Mouse (Mus musculus) heart, embryonic 12.5 days (tissue): ENCODE measurements around the gene Zdhhc5. TPM values are rescaled to one million over a fixed set of nuclear protein-coding genes. Genes with fewer than 3 reads are reported as not detected.
"Not testable (repeated sequence)": the region's sequence is repeated elsewhere in the genome, so short reads cannot be mapped to it uniquely, and the experiment has no call there.

ENCODE experiments used
- ATAC-seq: fragments of 200-750 bp; cut with Nextera tagmentation; 2 replicates; pipeline ENCODE4 v1.8.0; 2017; ENCODE audit warnings: moderate TSS enrichment, moderate library complexity; ENCODE audit not compliant: insufficient number of reproducible peaks, low FRiP score
- H3K27ac ChIP-seq: fragments of 300-500 bp; sonication (generic); 2 replicates; pipeline ENCODE4 v1.5.1; 2016; ENCODE audit warnings: mild to moderate bottlenecking, moderate library complexity; ENCODE audit not compliant: poor library complexity, severe bottlenecking
- H3K27me3 ChIP-seq: fragments of 300-500 bp; sonication (generic); replicated peaks from 2 replicates; pipeline ENCODE4 v1.6.1; 2016; ENCODE audit warnings: mild to moderate bottlenecking, moderate library complexity
- H3K36me3 ChIP-seq: fragments of 300-500 bp; sonication (generic); 2 replicates; pipeline ENCODE4 v1.6.1; 2016; ENCODE audit warnings: mild to moderate bottlenecking, moderate library complexity
- H3K4me1 ChIP-seq: fragments of 300-500 bp; sonication (generic); replicated peaks from 2 replicates; pipeline ENCODE4 v1.6.1; 2016; ENCODE audit warnings: mild to moderate bottlenecking
- H3K4me2 ChIP-seq: fragments of 300-500 bp; sonication (generic); 2 replicates; pipeline ENCODE4 v1.6.1; 2016; ENCODE audit warnings: mild to moderate bottlenecking, moderate library complexity
- H3K4me3 ChIP-seq: fragments of 300-500 bp; sonication (generic); 2 replicates; pipeline ENCODE4 v1.5.1; 2016; ENCODE audit warnings: mild to moderate bottlenecking
- H3K9ac ChIP-seq: fragments of 300-500 bp; sonication (generic); 2 replicates; pipeline ENCODE4 v1.6.1; 2016; ENCODE audit warnings: mild to moderate bottlenecking, moderate library complexity
- H3K9me3 ChIP-seq: fragments of 300-500 bp; sonication (generic); replicated peaks from 2 replicates; pipeline ENCODE4 v1.6.1; 2016; ENCODE audit warnings: mild to moderate bottlenecking, moderate library complexity
- WGBS: fragments of 180-500 bp; shearing (Covaris S2); methylation state at CpG from one replicate; pipeline ENCODE4 v1.1.7; 2016; 5-methylcytosine and 5-hydroxymethylcytosine counted together
- polyA plus RNA-seq: library from polyadenylated mRNA; unstranded; fragments of >200 nt; fragmentation: Nextera tagmentation; extraction: Ambion mirVana; gene quantifications from 2 replicates; pipeline ENCODE4 v1.2.1, GENCODE M21; 2016

Gene Zdhhc5
- polyA plus RNA-seq, 1 experiment from 2014 or later: 35.4 TPM

DNA sequence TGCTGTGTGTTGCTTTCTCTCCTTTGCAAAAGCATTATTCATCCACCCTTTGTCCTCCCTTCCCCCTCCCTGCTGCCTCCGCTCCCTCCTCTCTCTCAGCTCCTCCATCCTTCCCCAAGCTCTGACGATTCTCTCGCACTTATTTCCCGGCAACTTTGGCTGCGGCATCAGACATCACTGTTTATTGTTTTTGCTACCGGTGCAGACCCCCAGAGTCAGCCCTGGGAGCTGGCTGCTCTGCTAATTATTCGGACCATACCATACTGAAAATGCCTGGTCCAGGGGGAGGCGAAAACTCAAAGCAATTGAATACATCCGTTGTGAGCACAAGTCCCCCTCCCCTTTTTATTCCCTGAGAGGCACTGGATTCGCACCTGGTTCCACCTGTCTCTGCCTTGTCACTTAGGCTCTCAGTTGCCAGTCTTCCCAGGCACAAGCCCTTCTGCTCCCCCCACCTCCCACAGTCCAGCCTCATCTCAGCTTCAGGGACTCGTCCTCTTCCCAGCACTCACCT lies 19.4 kb upstream of the Zdhhc5 start:
- peak overlapping the region; percentile 69 for H3K4me2 ChIP-seq
- H3K4me3 ChIP-seq: peak overlapping the region; percentile 50
- ATAC-seq: no peak
- H3K27me3 ChIP-seq: 0 out of 2 replicates have a peak, but pooled peaks cover 3% of the 10 kb centered on the region
- no peaks in the 10 kb centered on the region for H3K9me3 ChIP-seq
- no peak overlapping the region for H3K27ac ChIP-seq
- peaks cover 57% of the 10 kb centered on the region for H3K4me1 ChIP-seq
- 2% methylated on average over 11 of the region's 11 CpGs for WGBS
- H3K9ac ChIP-seq: peak overlapping the region; percentile 62
- H3K36me3 ChIP-seq: no peaks in the 10 kb centered on the region

GRCm38 (mm10) chr2:84733579-84734300 lies 18.8 kb upstream of the Zdhhc5 start, which contains the start of gene Ypel4:
Ypel4 (plus strand) TSS chr2:84734058.
- 4% methylated on average over 8 of the region's 8 CpGs for WGBS
- peaks cover 51% of the 10 kb centered on the region for H3K4me1 ChIP-seq
- peak; percentile 77 for ATAC-seq

GRCm38 (mm10) chr2:84732394-84732793 lies 17.4 kb upstream of the Zdhhc5 start:
- 62% methylated on average over 1 of the region's 1 CpGs for WGBS
- H3K9ac ChIP-seq: no peak overlapping the region
- H3K27me3 ChIP-seq: 0 out of 2 replicates have a peak, but pooled peaks cover 3% of the 10 kb centered on the region
- no peak overlapping the region for H3K27ac ChIP-seq
- H3K4me1 ChIP-seq: peaks cover 37% of the 10 kb centered on the region
- H3K4me3 ChIP-seq: no peak overlapping the region
- no peak for ATAC-seq
- no peak overlapping the region for H3K4me2 ChIP-seq
- H3K9me3 ChIP-seq: no peaks in the 10 kb centered on the region
- H3K36me3 ChIP-seq: no peaks in the 10 kb centered on the region

More at GRCm38 (mm10) chr2:84733579-84734300, 18.8 kb upstream of the Zdhhc5 start, which contains the start of gene Ypel4:
- 0 out of 2 replicates have a peak, but pooled peaks cover 3% of the 10 kb centered on the region for H3K27me3 ChIP-seq
- no peaks in the 10 kb centered on the region for H3K9me3 ChIP-seq
- peak within 1 kb of the TSS; percentile 69 for H3K4me2 ChIP-seq
- peak within 1 kb of the TSS; percentile 62 for H3K9ac ChIP-seq
- no peaks in the 10 kb centered on the region for H3K36me3 ChIP-seq
- peak within 1 kb of the TSS; percentile 58; the same call in 1 of the 2 replicates for H3K27ac ChIP-seq
- peak within 1 kb of the TSS; percentile 50 for H3K4me3 ChIP-seq

DNA sequence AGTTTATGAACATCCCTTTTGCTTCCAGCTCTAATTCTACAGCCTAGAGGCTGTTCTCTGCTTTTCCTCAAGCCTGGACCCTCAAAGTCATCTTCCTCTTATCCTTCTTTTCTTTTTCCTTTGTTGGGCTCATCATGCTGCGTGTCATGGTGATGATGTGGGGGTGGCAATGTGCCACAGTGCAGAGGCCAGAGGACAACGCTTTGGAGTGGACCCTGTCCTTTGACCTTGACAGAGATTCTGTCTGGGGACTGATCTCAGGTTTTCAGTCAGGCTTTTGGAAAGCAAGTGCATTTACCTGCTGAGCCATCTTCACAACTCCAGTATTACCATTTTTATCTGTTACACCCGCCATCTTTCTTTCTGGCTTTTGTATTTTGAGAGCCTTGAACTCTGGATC lies 16.2 kb upstream of the Zdhhc5 start:
- H3K27me3 ChIP-seq: no peaks in the 10 kb centered on the region
- H3K27ac ChIP-seq: no peak overlapping the region
- ATAC-seq: no peak
- no peak overlapping the region for H3K4me2 ChIP-seq
- no peaks in the 10 kb centered on the region for H3K9me3 ChIP-seq
- no peak overlapping the region for H3K9ac ChIP-seq
- H3K4me1 ChIP-seq: peaks cover 31% of the 10 kb centered on the region
- WGBS: 74% methylated on average over 3 of the region's 3 CpGs
- no peaks in the 10 kb centered on the region for H3K36me3 ChIP-seq
- H3K4me3 ChIP-seq: no peak overlapping the region

DNA sequence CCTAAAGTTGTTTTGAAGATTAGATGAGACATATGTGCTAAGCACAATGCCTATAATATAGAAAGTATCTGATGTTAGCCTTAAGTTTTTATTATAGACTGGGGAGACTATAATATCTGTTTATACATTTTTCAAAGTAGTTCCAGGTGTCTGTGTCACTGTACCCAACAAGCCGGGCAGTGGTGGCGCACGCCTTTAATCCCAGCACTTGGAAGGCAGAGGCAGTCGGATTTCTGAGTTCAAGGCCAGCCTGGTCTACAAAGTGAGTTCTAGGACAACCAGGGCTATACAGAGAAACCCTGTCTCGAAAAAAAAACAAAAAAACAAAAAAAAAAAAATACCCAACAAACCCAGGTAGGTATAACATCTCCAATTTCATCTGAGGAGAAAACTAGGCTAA lies 13.2 kb upstream of the Zdhhc5 start:
- H3K27ac ChIP-seq, ATAC-seq, H3K4me2 ChIP-seq, H3K27me3 ChIP-seq, H3K4me3 ChIP-seq, H3K9me3 ChIP-seq, H3K9ac ChIP-seq: not testable (repeated sequence)
- H3K4me1 ChIP-seq: peaks cover 17% of the 10 kb centered on the region
- peaks cover 21% of the 10 kb centered on the region for H3K36me3 ChIP-seq
- WGBS: 78% methylated on average over 5 of the region's 5 CpGs

DNA sequence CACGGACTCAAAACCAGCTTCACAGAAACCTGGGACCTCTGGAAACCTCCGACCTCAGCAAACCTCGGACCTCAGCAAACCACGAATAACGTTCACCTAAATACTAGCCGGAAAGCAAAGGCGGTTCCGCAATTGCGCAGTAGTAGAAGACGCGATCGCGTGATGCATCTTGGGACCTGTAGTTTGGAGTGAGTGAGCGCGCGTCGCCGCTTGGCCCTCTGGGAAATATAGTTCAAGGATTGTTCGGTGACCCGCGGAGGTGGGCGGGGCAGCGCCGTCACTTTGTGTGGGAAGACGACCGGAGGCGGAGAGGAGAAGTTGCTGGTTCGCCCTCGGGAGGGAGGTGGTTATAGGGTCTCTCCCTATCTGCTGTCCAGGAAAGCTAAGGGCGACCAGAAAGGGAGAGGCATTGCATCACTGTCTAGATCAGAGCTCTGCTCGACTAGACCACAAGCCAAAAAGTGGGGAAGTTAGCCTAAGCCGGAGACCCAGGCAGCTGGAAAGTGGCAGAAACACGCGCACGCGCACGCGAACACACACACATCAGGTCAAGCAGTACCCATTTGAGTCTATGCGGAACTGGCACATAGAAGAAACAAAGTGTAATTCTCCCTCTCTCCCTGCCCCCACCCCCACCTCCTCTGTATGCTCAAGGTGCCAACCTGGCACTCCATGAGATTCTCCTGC lies 12.3 kb upstream of the Zdhhc5 start, which contains the start of gene Clp1:
Gene Clp1, minus strand, starts transcription at position 179 of the 687 bp plus-strand sequence.
- peak within 1 kb of the TSS; percentile 67 for H3K4me3 ChIP-seq
- peaks cover 17% of the 10 kb centered on the region for H3K4me1 ChIP-seq
- no peaks in the 10 kb centered on the region for H3K27me3 ChIP-seq
- no peaks in the 10 kb centered on the region for H3K9me3 ChIP-seq
- peak; percentile 98 for ATAC-seq
- peaks cover 23% of the 10 kb centered on the region for H3K36me3 ChIP-seq
- peak within 1 kb of the TSS; percentile 82 for H3K9ac ChIP-seq
- WGBS: under 1% methylated on average over 39 of the region's 39 CpGs
- peak within 1 kb of the TSS; percentile 88 for H3K27ac ChIP-seq
- peak within 1 kb of the TSS; percentile 81 for H3K4me2 ChIP-seq

DNA sequence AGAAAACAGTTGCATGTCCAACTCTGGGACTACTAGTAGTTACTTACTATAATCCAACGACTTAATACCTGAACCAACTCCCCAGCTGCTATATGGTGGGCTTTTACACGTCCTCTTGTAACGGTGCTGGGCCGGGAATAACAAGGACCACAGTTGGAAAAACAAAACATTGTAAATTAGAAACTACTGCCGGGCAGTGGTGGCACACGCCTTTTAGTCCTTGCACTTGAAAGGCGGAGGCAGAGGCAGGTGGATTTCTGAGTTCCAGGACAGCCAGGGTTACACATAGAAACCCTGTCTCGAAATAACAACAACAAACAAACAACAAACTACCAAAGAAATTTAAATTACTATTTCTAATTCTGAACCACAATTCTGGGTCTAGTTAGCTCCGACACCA lies 11.7 kb upstream of the Zdhhc5 start:
- WGBS: 3% methylated on average over 9 of the region's 9 CpGs
- H3K27ac ChIP-seq: no peak overlapping the region
- H3K4me3 ChIP-seq: peak overlapping the region; percentile 67
- H3K36me3 ChIP-seq: peaks cover 26% of the 10 kb centered on the region
- peaks cover 17% of the 10 kb centered on the region for H3K4me1 ChIP-seq
- no peaks in the 10 kb centered on the region for H3K9me3 ChIP-seq
- no peak for ATAC-seq
- peak overlapping the region; percentile 81 for H3K4me2 ChIP-seq
- no peaks in the 10 kb centered on the region for H3K27me3 ChIP-seq
- H3K9ac ChIP-seq: peak overlapping the region; percentile 82

DNA sequence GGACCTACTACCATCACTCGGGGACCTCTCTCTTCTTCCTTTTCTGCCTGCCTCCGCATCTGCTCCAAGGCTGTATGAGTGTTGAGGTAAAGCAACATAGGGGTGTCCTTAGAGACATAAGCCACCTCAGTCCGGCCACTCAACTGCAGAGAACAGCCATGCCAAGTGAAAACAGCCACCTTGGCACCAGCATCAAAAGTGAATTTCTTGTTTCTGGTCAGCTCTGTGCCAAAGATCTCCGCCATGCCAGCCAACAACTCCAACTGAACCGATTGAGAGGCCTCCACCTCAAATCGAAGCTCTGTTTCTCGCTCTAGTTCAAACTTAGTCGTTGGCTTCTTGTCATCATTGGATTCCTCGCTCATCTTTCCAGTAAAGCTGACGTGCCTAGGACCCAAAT lies 10.8 kb upstream of the Zdhhc5 start:
- H3K9me3 ChIP-seq: no peaks in the 10 kb centered on the region
- peak overlapping the region; percentile 81 for H3K4me2 ChIP-seq
- H3K36me3 ChIP-seq: peaks cover 33% of the 10 kb centered on the region
- H3K4me3 ChIP-seq: no peak overlapping the region
- H3K27me3 ChIP-seq: no peaks in the 10 kb centered on the region
- 90% methylated on average over 10 of the region's 10 CpGs for WGBS
- H3K4me1 ChIP-seq: peaks cover 17% of the 10 kb centered on the region
- no peak for ATAC-seq
- no peak overlapping the region for H3K27ac ChIP-seq
- H3K9ac ChIP-seq: peak overlapping the region; percentile 41; the same call in 1 of the 2 replicates

DNA sequence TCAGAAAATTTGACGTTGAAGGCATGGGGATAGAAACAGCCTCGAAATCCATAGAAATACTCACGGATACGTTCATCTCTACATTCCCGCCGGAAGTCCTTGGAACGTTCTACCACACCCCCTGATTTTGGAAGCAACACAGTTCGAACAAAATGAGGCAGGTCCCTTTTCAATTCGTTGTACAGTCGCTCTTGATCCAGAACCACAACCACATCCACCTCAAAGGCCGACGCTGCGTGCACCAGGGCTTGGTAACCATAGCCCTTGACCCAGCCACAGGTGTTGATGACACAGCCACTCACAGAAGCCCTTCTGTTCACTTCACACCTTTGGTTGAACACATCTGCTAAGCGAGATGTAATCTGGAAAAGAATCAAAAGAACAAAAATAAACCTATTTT lies 8.9 kb upstream of the Zdhhc5 start:
- H3K4me1 ChIP-seq: peaks cover 17% of the 10 kb centered on the region
- no peak overlapping the region for H3K27ac ChIP-seq
- peaks cover 33% of the 10 kb centered on the region for H3K36me3 ChIP-seq
- no peaks in the 10 kb centered on the region for H3K27me3 ChIP-seq
- no peak overlapping the region for H3K4me3 ChIP-seq
- no peak for ATAC-seq
- H3K9me3 ChIP-seq: no peaks in the 10 kb centered on the region
- WGBS: 91% methylated on average over 14 of the region's 14 CpGs
- H3K4me2 ChIP-seq: no peak overlapping the region
- H3K9ac ChIP-seq: no peak overlapping the region

DNA sequence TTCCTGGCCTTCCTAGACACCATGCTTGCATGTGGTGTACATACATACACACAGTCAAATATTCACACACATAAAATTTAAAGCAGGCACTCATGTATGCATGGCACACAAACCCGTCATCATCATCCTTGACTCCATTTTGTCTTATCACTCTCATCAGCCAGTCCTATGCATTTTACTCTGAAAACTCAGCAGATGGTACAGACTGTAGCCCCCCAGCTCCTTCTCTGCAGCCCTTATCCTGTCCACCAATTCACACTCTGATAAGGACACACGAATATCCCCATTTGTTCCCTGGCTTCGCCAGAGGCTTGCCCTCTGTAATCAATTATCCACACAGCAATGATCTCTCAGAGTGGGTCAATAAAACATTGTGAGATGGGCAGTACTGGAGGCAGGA lies 6.2 kb upstream of the Zdhhc5 start:
- H3K36me3 ChIP-seq: peaks cover 33% of the 10 kb centered on the region
- H3K9me3 ChIP-seq: no peaks in the 10 kb centered on the region
- H3K4me2 ChIP-seq: no peak overlapping the region
- 66% methylated on average over 3 of the region's 3 CpGs for WGBS
- H3K4me3 ChIP-seq: no peak overlapping the region
- no peaks in the 10 kb centered on the region for H3K27me3 ChIP-seq
- no peak for ATAC-seq
- H3K9ac ChIP-seq: no peak overlapping the region
- H3K4me1 ChIP-seq: peaks cover 22% of the 10 kb centered on the region
- H3K27ac ChIP-seq: no peak overlapping the region

DNA sequence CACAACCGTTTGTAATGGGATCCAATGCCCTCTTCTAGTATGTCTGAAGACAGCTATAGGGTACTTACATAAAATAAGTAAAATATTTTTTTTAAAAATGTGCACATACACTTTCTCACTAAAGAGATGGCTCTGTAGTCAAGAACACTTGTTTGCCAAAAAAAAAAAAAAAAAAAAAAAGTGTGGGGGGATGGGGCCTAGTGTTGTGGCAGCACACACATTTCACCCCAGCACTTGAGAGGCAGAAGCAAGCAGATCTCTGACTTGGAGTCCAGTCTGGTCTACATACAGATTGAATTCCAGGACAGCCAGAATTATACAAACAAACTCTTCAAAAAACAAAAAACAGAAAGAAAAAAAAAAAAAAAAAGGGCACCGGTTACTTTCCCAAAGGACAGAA lies 5.7 kb upstream of the Zdhhc5 start:
- H3K9ac ChIP-seq: no peak overlapping the region
- peaks cover 18% of the 10 kb centered on the region for H3K4me1 ChIP-seq
- no peak overlapping the region for H3K27ac ChIP-seq
- 88% methylated on average over 2 of the region's 2 CpGs for WGBS
- no peak overlapping the region for H3K4me2 ChIP-seq
- ATAC-seq: no peak
- H3K4me3 ChIP-seq: no peak overlapping the region
- H3K9me3 ChIP-seq: no peaks in the 10 kb centered on the region
- H3K27me3 ChIP-seq: no peaks in the 10 kb centered on the region
- H3K36me3 ChIP-seq: peaks cover 32% of the 10 kb centered on the region
